Mouse (Mus musculus) heart, embryonic 14.5 days (tissue): Measurements from ENCODE around the gene Palb2. TPM values are rescaled to one million over a fixed set of nuclear protein-coding genes. Genes with fewer than 3 reads are reported as not detected.

Source experiments
- ATAC-seq: fragments of 200-750 bp; cut with Nextera tagmentation; 2 replicates; pipeline ENCODE4 v1.8.0; 2017; ENCODE audit warnings: low read depth, moderate TSS enrichment; ENCODE audit not compliant: insufficient number of reproducible peaks, insufficient read depth, low FRiP score
- H3K27ac ChIP-seq, 2 experiments: fragments of 200-500 bp in 1 of 2; fragments of 300-500 bp in 1 of 2; sonication (generic) in 1 of 2; replicated peaks in 1 of 2; 2 replicates each; pipeline ENCODE4 v1.5.1; 2012 to 2014; ENCODE audit warnings: low read depth in 2 of 2, low read length in 2 of 2, control low read depth in 1 of 2, mild to moderate bottlenecking in 1 of 2, mixed read lengths in 1 of 2; ENCODE audit not compliant: control insufficient read depth in 1 of 2, insufficient read depth in 1 of 2
- H3K27me3 ChIP-seq: fragments of 300-500 bp; sonication (generic); 2 replicates; pipeline ENCODE4 v1.6.1; 2014; ENCODE audit warnings: mild to moderate bottlenecking, low read length, control low read depth; ENCODE audit not compliant: control insufficient read depth, insufficient read depth
- H3K36me3 ChIP-seq: fragments of 300-500 bp; sonication (generic); 2 replicates; pipeline ENCODE4 v1.6.1; 2014; ENCODE audit warnings: mild to moderate bottlenecking, control low read depth, low read length, mixed read lengths; ENCODE audit not compliant: control insufficient read depth, insufficient read depth
- H3K4me1 ChIP-seq, 2 experiments: fragments of 200-500 bp in 1 of 2; fragments of 300-500 bp in 1 of 2; sonication (generic) in 1 of 2; 2 replicates each; pipeline ENCODE4 v1.6.1; 2012 to 2014; ENCODE audit warnings: low read length in 2 of 2, control low read depth in 1 of 2, mixed read lengths in 1 of 2; ENCODE audit not compliant: control insufficient read depth in 2 of 2, insufficient read depth in 2 of 2
- H3K4me2 ChIP-seq: fragments of 300-500 bp; sonication (generic); 2 replicates; pipeline ENCODE4 v1.6.1; 2014; ENCODE audit warnings: mild to moderate bottlenecking, low read length
- H3K4me3 ChIP-seq, 2 experiments: fragments of 200-500 bp in 1 of 2; fragments of 300-500 bp in 1 of 2; sonication (generic) in 1 of 2; 2 replicates each; pipeline ENCODE4 v1.5.1; 2012 to 2014; ENCODE audit warnings: low read length in 2 of 2, mild to moderate bottlenecking in 2 of 2, control low read depth in 1 of 2, low read depth in 1 of 2, moderate library complexity in 1 of 2; ENCODE audit not compliant: control insufficient read depth in 1 of 2, insufficient read depth in 1 of 2
- H3K9ac ChIP-seq: fragments of 300-500 bp; sonication (generic); 2 replicates; pipeline ENCODE4 v1.6.1; 2014; ENCODE audit warnings: mild to moderate bottlenecking, low read length
- H3K9me3 ChIP-seq: fragments of 300-500 bp; sonication (generic); 2 replicates; pipeline ENCODE4 v1.6.1; 2016; ENCODE audit warnings: low read length, control low read depth; ENCODE audit not compliant: control insufficient read depth
- WGBS: fragments of 180-500 bp; shearing (Covaris S2); extraction: QIAGEN DNeasy Blood & Tissue Kit; methylation state at CpG from one replicate; pipeline ENCODE4 v1.1.7; 2014; 5-methylcytosine and 5-hydroxymethylcytosine counted together
- polyA plus RNA-seq: library from polyadenylated mRNA; unstranded; fragments of >200 nt; fragmentation: Nextera tagmentation; extraction: Ambion mirVana; gene quantifications from 2 replicates; pipeline ENCODE4 v1.2.1, GENCODE M21; 2014

The Palb2 gene
- polyA plus RNA-seq, 1 experiment from 2014 or later = 7.6 TPM

DNA sequence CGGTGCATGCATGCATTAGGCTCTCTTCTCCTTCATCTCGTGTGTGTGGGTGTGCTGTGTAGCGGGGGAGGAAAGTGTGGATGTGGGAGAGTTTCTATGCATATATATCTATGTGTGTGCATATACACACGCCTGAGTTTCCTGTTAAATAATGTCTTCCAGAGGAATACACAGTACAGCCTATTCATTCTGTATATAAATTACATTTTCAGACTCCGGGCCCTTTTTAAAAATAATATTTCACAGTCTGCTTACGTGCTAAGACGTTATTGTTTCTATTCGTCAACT lies 497 bp upstream of the Palb2 start:
- 22% methylated on average over 8 of the region's 8 CpGs for WGBS
- ATAC-seq = no peak

DNA sequence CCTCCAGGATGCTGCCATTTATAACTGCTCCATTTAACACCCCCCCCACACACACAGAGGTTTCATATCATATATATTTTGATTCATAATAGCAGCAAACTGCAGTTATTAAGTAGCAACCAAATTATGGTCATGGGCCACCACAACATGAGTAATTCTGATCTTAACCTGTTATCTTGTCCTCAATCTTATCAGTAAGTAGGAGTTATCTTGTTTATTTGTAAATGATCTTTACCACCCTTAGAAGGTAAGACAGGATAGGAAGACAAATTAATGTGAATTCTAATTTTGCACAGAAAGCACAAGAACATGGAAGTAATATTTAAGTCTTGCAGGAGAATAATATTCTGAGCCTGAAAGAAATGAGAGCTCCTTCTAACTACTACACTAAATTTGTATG lies 951 bp downstream of the Palb2 start:
- no peaks in the 10 kb centered on the region for H3K27me3 ChIP-seq
- H3K27ac ChIP-seq = no peak overlapping the region
- peak overlapping the region; percentile 91 for H3K9ac ChIP-seq
- H3K4me3 ChIP-seq = peak overlapping the region in 1 of 2 experiments; percentile 88; a peak in 2 of 4 replicates
- ATAC-seq = no peak
- peak overlapping the region; percentile 86 for H3K4me2 ChIP-seq
- peaks cover 48% of the 10 kb centered on the region for H3K36me3 ChIP-seq
- H3K9me3 ChIP-seq = no peaks in the 10 kb centered on the region
- H3K4me1 ChIP-seq = peaks cover 2 to 11% of the 10 kb centered on the region in 2 experiments; a peak in 3 of 4 replicates

More for the DNA sequence above, 497 bp upstream of the Palb2 start:
- H3K27me3 ChIP-seq = no peaks in the 10 kb centered on the region
- H3K4me3 ChIP-seq = peak overlapping the region; percentile 88 to 89
- peak overlapping the region; percentile 91 for H3K9ac ChIP-seq
- H3K36me3 ChIP-seq = peaks cover 45% of the 10 kb centered on the region
- H3K27ac ChIP-seq = peak overlapping the region; percentile 41 to 48; a peak in 1 of 4 replicates
- H3K4me1 ChIP-seq = peaks cover 2 to 11% of the 10 kb centered on the region in 2 experiments; a peak in 3 of 4 replicates
- no peaks in the 10 kb centered on the region for H3K9me3 ChIP-seq
- H3K4me2 ChIP-seq = peak overlapping the region; percentile 76

DNA sequence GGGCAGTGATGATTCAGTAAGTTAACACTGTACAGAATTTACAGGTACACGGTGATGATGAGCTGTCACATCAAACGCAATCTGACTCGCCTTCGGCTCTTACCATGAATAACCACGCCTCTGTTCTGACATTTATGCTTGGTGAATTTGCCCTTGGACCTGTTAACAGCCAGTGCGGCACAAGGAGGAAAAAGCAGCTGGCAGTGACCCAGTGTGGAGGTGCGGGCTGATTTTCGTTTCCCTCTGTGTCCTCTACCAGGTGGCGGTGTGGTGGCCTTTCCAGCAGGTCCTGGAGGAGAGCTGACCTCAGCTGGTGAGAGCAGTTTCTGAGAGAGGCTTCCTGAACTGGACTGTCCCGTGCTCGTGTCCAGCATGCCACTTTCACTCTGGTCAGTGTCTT lies 5.8 kb downstream of the Palb2 start:
- H3K27ac ChIP-seq = no peak overlapping the region
- no peaks in the 10 kb centered on the region for H3K27me3 ChIP-seq
- peaks cover 0 to under 1% of the 10 kb centered on the region in 2 experiments; a peak in 1 of 4 replicates for H3K4me1 ChIP-seq
- WGBS = 94% methylated on average over 11 of the region's 11 CpGs
- H3K9ac ChIP-seq = no peak overlapping the region
- no peak for ATAC-seq
- no peaks in the 10 kb centered on the region for H3K9me3 ChIP-seq
- H3K4me3 ChIP-seq = no peak overlapping the region
- no peak overlapping the region for H3K4me2 ChIP-seq
- H3K36me3 ChIP-seq = peaks cover 62% of the 10 kb centered on the region

DNA sequence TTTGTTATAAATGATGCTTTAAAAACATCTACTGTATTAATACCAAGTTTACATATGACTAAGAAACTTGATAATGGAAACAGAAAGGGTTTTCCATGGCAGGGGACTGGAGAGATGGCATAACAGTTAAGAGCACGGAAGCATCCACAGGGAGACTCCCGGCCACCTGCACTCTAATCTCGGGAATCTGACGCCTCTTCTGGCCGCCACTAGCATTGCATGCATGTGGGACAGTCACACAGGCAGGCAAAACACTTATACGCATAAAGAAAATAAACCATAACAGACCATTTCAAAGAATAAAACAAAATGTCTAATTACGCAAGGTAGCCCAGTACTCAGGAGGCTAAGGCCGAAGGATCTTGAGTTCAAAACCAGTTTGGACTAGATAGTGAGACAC lies 7.1 kb downstream of the Palb2 start:
- no peak for ATAC-seq
- 77% methylated on average over 8 of the region's 8 CpGs for WGBS
- H3K36me3 ChIP-seq = peaks cover 67% of the 10 kb centered on the region

DNA sequence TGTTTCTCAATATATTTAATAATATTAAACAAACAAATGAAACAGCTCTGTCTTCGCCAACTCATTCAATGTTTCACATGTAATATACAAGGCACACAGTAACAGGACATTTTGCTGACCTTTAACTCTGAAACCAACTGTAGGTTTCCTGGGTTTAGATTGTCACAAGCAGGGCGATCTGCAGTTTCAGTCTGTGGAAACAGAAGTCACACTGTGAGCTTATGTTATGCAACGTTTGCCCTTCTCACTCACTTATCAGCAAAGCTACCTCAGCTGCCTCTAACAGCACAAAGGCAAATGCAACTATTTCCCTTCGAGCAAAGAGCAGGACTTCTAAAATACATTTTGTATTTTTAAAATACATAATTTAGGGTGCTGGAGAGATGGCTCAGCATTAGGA lies 9.3 kb downstream of the Palb2 start:
- WGBS = 75% methylated on average over 4 of the region's 4 CpGs
- Histone ChIP-seq H3K9ac (no peak overlapping the region), H3K27ac (no peak overlapping the region), H3K36me3 (peaks cover 76% of the 10 kb centered on the region), H3K27me3 (no peaks in the 10 kb centered on the region), H3K4me2 (no peak overlapping the region), H3K4me1 (no peaks in the 10 kb centered on the region), H3K4me3 (no peak overlapping the region), H3K9me3 (no peaks in the 10 kb centered on the region)
- no peak for ATAC-seq

More for the DNA sequence above, 7.1 kb downstream of the Palb2 start:
- H3K9me3 ChIP-seq = no peaks in the 10 kb centered on the region
- no peak overlapping the region for H3K9ac ChIP-seq
- H3K27me3 ChIP-seq = no peaks in the 10 kb centered on the region
- H3K27ac ChIP-seq = no peak overlapping the region
- no peak overlapping the region for H3K4me3 ChIP-seq
- H3K4me2 ChIP-seq = no peak overlapping the region
- no peaks in the 10 kb centered on the region for H3K4me1 ChIP-seq

DNA sequence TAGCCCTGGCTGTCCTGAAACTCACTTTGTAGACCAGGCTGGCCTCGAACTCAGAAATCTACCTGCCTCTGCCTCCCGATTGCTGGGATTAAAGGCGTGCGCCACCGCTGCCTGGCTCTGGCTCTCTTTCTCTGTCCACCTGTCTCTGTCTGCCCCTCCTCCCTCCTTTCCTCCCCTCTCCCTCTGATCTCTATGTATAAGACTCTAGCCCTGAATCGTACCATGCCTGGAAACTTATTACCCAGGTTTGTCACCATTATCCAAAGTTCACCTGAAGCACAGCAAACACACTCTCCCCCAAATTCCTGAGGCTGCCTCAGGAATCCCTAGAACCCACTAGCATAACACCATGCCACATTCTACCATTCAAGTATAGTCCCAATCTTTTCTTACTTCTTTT lies 24.6 kb downstream of the Palb2 start:
- Histone ChIP-seq H3K27ac (no peak overlapping the region), H3K4me1 (no peaks in the 10 kb centered on the region), H3K4me2 (no peak overlapping the region), H3K9ac (no peak overlapping the region), H3K9me3 (no peaks in the 10 kb centered on the region), H3K27me3 (no peaks in the 10 kb centered on the region), H3K36me3 (peaks cover 52% of the 10 kb centered on the region), H3K4me3 (no peak overlapping the region)
- 91% methylated on average over 6 of the region's 6 CpGs for WGBS
- ATAC-seq = no peak

DNA sequence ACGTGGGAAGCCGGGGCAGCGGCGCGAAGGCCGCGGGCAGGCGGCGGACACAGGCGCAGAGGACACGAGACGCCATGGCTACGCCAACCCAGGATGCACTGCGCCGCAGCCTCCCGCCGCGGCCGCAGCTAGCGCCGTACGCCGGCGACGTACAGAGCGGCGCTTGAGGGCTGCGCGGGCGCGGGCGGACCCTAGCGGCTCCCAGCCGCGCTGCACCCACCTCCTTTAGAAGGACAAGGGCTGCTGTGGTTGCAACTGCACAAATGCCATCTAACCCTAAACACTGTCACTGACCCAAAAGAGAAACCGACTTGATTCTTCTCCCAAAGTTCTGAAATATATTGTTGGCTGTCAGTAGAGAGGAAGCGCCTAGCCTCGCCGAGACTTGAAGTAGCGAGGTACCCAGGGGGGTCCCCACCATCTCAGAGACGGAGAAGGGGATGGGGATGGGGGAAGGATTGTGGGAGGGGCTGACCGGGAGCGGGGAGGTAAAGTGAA lies 31.0 kb downstream of the Palb2 start, which contains the start of gene Ndufab1:
Gene Ndufab1, minus strand, starts transcription at position 140 of the 498 bp plus-strand sequence.
- H3K9ac ChIP-seq = peak within 1 kb of the TSS; percentile 91
- H3K4me3 ChIP-seq = peak within 1 kb of the TSS; percentile 71 to 75
- no peaks in the 10 kb centered on the region for H3K27me3 ChIP-seq
- H3K36me3 ChIP-seq = peaks cover 30% of the 10 kb centered on the region
- no peaks in the 10 kb centered on the region for H3K9me3 ChIP-seq
- peak within 1 kb of the TSS; percentile 95 for H3K4me2 ChIP-seq
- peak; percentile 97 for ATAC-seq
- H3K4me1 ChIP-seq = peaks cover 4 to 14% of the 10 kb centered on the region in 2 experiments
- H3K27ac ChIP-seq = peak within 1 kb of the TSS; percentile 63 to 75
- under 1% methylated on average over 40 of the region's 43 CpGs for WGBS
